Mouse (Mus musculus) stomach, embryonic 15.5 days (tissue): Measurements from ENCODE around the gene Gnas. TPM values are rescaled to one million over a fixed set of nuclear protein-coding genes. Genes with fewer than 3 reads are reported as not detected.
A peak's percentile ranks its signal among the peaks of the same experiment; 100 is the strongest.
"Not testable (repeated sequence)": the region's sequence is repeated elsewhere in the genome, so short reads cannot be mapped to it uniquely, and the experiment has no call there.

Experiments
- ATAC-seq: fragments of 200-750 bp; cut with Nextera tagmentation; 2 replicates; pipeline ENCODE4 v1.8.0; 2017; ENCODE audit warnings: low read depth, moderate number of reproducible peaks, moderate TSS enrichment; ENCODE audit not compliant: insufficient read depth, low FRiP score
- H3K27ac ChIP-seq: fragments of 300-500 bp; sonication (generic); 2 replicates; pipeline ENCODE4 v1.5.1; 2015; ENCODE audit warnings: mild to moderate bottlenecking, inconsistent platforms
- H3K27me3 ChIP-seq: fragments of 300-500 bp; sonication (generic); replicated peaks from 2 replicates; pipeline ENCODE4 v1.6.1; 2015; ENCODE audit warnings: inconsistent platforms
- H3K36me3 ChIP-seq: fragments of 300-500 bp; sonication (generic); 2 replicates; pipeline ENCODE4 v1.6.1; 2015; ENCODE audit warnings: inconsistent platforms
- H3K4me1 ChIP-seq: fragments of 300-500 bp; sonication (generic); 2 replicates; pipeline ENCODE4 v1.6.1; 2015; ENCODE audit warnings: inconsistent platforms
- H3K4me2 ChIP-seq: fragments of 300-500 bp; sonication (generic); 2 replicates; pipeline ENCODE4 v1.6.1; 2015; ENCODE audit warnings: mild to moderate bottlenecking, inconsistent platforms
- H3K4me3 ChIP-seq: fragments of 300-500 bp; sonication (generic); replicated peaks from 2 replicates; pipeline ENCODE4 v1.5.1; 2015; ENCODE audit warnings: inconsistent platforms
- H3K9ac ChIP-seq: fragments of 300-500 bp; sonication (generic); 2 replicates; pipeline ENCODE4 v1.6.1; 2015; ENCODE audit warnings: inconsistent platforms
- H3K9me3 ChIP-seq: fragments of 300-500 bp; sonication (generic); 2 replicates; pipeline ENCODE4 v1.6.1; 2016; ENCODE audit warnings: inconsistent platforms
- WGBS: fragments of 180-500 bp; shearing (Covaris S2); methylation state at CpG from one replicate; pipeline ENCODE4 v1.1.7; 2015; 5-methylcytosine and 5-hydroxymethylcytosine counted together
- polyA plus RNA-seq: library from polyadenylated mRNA; unstranded; fragments of >200 nt; fragmentation: Nextera tagmentation; extraction: Ambion mirVana; gene quantifications from 2 replicates; pipeline ENCODE4 v1.2.1, GENCODE M21; 2015

Gene Gnas
- polyA plus RNA-seq, 1 experiment from 2014 or later = 1,630 TPM

DNA sequence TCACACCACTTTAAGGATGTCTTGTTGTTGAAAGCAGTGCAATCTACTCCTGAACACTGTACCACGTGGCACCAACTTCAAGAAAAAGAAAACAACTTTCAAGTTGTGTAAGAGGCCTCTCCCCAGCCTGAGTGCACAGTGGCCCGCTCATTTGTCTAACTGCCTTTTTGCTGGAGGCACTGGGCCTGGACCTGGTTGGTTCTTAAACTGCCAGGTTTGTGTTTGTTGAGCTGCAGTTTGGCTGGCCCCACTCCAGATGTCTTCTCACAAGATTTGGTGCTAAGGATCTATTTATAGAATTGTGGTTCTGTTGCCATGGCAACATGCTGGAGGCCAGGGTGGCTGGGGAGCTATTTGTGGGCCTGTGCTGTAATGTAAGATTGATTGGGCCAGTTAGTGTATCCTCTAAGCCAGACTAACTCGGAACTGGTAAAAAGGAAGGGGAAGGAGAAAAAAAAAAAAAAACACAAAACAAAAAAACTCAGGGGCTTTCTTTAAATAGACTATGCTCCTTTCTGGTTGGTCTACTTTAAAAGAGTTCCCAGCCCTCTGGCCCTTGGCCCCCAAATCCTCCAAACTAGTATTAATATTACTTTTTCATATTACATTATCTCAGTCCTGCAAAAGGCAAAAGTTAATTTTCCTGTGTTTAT, 60.0 kb downstream of the Gnas start:
- peaks cover 42% of the 10 kb centered on the region for H3K4me1 ChIP-seq

DNA sequence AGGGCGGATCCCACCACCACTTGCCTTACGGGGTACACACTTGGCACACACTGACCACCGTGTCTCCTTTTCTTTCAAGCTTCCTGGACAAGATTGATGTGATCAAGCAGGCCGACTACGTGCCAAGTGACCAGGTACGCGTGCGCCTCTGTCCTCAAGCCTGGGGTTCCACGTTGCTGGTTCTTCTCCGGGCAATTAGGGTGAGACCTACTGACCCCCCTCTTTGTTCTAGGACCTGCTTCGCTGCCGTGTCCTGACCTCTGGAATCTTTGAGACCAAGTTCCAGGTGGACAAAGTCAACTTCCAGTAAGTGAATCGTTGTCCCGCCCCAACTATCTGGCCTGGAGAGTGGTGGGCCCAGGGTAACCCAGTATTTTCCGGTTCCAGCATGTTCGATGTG, 60.9 kb downstream of the Gnas start:
- H3K9ac ChIP-seq = no peak overlapping the region
- WGBS = 89% methylated on average over 16 of the region's 16 CpGs
- no peak overlapping the region for H3K27ac ChIP-seq
- no peak overlapping the region for H3K4me2 ChIP-seq
- no peak for ATAC-seq
- no peak overlapping the region for H3K4me3 ChIP-seq
- H3K36me3 ChIP-seq = peaks cover 35% of the 10 kb centered on the region
- H3K27me3 ChIP-seq = no peaks in the 10 kb centered on the region
- H3K9me3 ChIP-seq = no peaks in the 10 kb centered on the region
- H3K4me1 ChIP-seq = peaks cover 38% of the 10 kb centered on the region

More for the DNA sequence above, 60.0 kb downstream of the Gnas start:
- peak; percentile 51; the same call in 1 of the 2 replicates for ATAC-seq
- no peaks in the 10 kb centered on the region for H3K9me3 ChIP-seq
- H3K9ac ChIP-seq = no peak overlapping the region
- H3K36me3 ChIP-seq = peaks cover 35% of the 10 kb centered on the region
- H3K4me2 ChIP-seq = peak overlapping the region; percentile 9; the same call in 1 of the 2 replicates
- 3% methylated on average over 3 of the region's 3 CpGs for WGBS
- H3K27ac ChIP-seq = peak overlapping the region; percentile 49
- H3K4me3 ChIP-seq = no peak overlapping the region
- H3K27me3 ChIP-seq = no peaks in the 10 kb centered on the region

DNA sequence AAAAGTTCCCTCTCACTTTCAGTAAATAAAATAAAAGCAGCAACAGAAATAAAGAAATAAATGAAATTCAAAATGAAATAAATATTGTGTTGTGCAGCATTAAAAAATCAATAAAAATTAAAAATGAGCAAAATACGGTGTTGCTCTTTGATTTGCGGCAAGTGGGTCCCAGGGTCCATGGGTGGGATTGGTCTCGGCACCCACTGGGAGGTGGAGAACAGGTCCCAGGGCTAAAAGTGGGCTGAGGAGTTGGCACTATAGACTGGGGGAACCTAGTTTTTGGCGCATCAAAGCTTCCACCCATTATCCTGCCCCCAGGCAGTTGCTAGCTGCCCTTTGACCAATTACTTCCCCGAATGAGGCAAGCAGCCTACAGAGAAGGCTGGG, 62.5 kb downstream of the Gnas start, which contains the start of gene Gm20721:
Gene Gm20721 (minus strand): TSS at position 101 of the 387 bp plus-strand sequence.
- no peak for ATAC-seq
- WGBS = 93% methylated on average over 5 of the region's 5 CpGs
- no peak within 1 kb of the TSS for H3K9ac ChIP-seq
- H3K27me3 ChIP-seq = no peaks in the 10 kb centered on the region
- H3K9me3 ChIP-seq = no peaks in the 10 kb centered on the region
- H3K4me3 ChIP-seq = no peak within 1 kb of the TSS
- H3K4me2 ChIP-seq = no peak within 1 kb of the TSS
- H3K4me1 ChIP-seq = peaks cover 23% of the 10 kb centered on the region
- no peak within 1 kb of the TSS for H3K27ac ChIP-seq
- H3K36me3 ChIP-seq = peaks cover 35% of the 10 kb centered on the region

DNA sequence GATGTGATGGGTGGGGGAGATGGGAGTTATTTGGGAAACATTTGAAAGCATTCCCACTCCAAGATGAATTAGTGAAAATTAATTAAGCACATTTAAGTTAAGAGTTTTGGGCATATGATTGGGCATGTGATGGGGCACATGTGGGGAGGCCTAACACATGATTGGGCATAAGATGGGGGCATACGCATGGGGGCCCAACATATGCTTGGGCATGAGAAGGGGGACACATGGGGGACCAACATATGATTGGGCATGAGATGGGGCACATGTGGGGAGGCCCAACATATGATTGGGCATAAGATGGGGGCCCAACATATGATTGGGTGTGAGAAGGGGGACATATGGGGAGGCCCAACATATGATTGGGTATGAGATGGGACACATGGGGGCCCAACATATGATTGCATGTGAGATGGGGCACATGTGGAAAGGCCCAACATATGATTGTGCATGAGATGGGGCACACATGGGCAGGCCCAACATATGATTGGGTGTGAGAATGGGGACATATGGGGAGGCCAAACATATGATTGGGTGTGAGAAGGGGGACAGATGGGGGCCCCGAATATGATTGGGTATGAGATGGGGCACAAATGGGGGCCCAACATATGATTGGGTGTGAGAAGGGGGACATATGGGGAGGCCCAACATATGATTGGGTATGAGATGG, 63.0 kb downstream of the Gnas start:
- not testable (repeated sequence) for H3K27me3 ChIP-seq, ATAC-seq, H3K4me3 ChIP-seq, H3K4me2 ChIP-seq, H3K27ac ChIP-seq, H3K9me3 ChIP-seq, H3K9ac ChIP-seq
- H3K4me1 ChIP-seq = peaks cover 18% of the 10 kb centered on the region
- WGBS = 96% methylated on average over 2 of the region's 2 CpGs
- peaks cover 35% of the 10 kb centered on the region for H3K36me3 ChIP-seq

DNA sequence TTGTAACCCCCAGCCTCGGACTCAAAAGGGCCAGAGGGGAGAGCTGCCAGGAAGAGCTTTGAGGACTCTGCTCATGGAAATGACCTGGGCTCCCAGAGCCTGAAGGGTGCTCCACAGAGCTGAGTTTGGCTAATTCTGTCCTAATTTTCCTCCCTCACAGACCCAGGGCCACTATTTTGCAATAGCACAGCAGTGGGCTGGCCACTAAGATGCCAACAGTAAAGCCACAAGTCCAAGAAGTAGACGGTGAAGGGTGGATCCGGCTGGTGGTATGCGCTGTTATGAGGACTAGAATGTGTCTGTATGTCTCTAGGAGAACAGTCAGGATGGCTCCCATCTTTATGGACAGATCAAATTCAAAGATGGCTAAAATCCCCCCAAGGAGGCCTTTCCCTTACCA, 74.4 kb downstream of the Gnas start:
- Histone ChIP-seq H3K27me3 (no peaks in the 10 kb centered on the region), H3K4me2 (no peak overlapping the region), H3K27ac (no peak overlapping the region), H3K36me3 (no peaks in the 10 kb centered on the region), H3K9ac (no peak overlapping the region), H3K4me3 (no peak overlapping the region), H3K4me1 (no peaks in the 10 kb centered on the region), H3K9me3 (no peaks in the 10 kb centered on the region)
- ATAC-seq = no peak
- WGBS = 86% methylated on average over 4 of the region's 4 CpGs

DNA sequence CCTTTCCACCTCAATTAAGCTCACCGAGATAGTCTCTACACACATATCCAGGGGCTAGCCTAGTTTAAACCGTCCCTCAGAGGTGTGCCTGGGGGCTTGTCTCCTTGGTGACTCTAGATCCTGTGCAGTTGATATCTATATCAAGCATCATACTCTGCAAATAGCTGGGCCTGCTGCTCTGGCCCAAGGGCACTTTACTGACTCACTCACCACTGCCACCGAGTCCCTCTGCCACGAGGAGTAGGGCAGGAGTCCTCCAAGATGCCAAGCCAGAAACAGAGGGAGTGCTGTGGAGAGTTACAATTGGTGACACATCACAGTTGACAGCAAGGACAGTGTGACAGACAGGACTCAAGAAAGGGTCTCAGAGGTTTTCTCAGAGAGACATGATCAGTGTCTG, 75.5 kb downstream of the Gnas start:
- H3K9ac ChIP-seq = no peak overlapping the region
- no peaks in the 10 kb centered on the region for H3K27me3 ChIP-seq
- no peaks in the 10 kb centered on the region for H3K9me3 ChIP-seq
- ATAC-seq = no peak
- H3K27ac ChIP-seq = no peak overlapping the region
- no peaks in the 10 kb centered on the region for H3K4me1 ChIP-seq
- H3K4me2 ChIP-seq = no peak overlapping the region
- H3K4me3 ChIP-seq = no peak overlapping the region
- WGBS = 86% methylated on average over 4 of the region's 4 CpGs
- H3K36me3 ChIP-seq = no peaks in the 10 kb centered on the region

DNA sequence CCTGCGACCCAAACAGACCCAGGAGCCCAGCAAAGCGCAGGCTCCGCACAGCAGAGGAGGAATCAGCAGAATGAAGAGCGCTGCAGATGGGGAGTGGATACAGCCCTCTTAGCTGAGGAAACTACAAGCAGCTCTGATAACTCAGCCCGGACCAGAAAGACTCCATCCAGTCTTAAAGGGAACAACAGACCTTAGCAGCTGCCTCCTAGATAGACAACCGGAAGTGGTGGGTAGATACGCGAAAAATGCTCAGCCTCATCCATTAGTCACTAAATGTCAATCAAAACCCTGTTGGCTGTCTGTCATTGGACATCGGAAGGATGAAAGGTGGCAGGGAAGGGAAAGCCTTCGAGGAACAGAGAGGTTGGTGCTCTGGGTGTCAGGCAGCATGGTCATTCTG, 82.5 kb downstream of the Gnas start:
- no peak for ATAC-seq
- 83% methylated on average over 10 of the region's 10 CpGs for WGBS

DNA sequence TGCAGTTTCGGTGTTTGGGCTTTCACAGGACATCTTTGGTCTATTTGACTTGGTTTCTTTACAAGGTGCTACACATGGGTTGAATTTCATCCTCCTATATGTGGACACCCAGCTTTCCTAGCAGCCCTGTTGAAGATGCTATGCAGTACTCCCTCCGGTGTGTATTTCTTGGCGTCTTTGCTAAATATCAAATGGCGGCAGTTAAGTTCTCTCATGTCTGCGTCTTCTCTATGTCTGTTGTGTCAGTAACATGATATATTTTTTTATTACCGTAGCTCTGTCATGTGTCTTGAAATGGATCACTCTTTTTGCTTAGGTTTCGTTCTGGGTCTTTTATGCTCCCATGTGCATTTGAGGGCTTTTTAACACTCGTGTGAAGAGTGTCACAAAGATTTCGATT, 96.9 kb downstream of the Gnas start:
- Histone ChIP-seq H3K4me1 (no peaks in the 10 kb centered on the region), H3K36me3 (no peaks in the 10 kb centered on the region), H3K4me3 (no peak overlapping the region), H3K9me3 (no peaks in the 10 kb centered on the region), H3K4me2 (no peak overlapping the region), H3K9ac (no peak overlapping the region), H3K27ac (no peak overlapping the region), H3K27me3 (no peaks in the 10 kb centered on the region)
- WGBS = 86% methylated on average over 9 of the region's 9 CpGs
- ATAC-seq = no peak

More for the DNA sequence above, 82.5 kb downstream of the Gnas start:
- Histone ChIP-seq H3K9me3 (no peaks in the 10 kb centered on the region), H3K4me2 (no peak overlapping the region), H3K36me3 (no peaks in the 10 kb centered on the region), H3K9ac (no peak overlapping the region), H3K4me1 (no peaks in the 10 kb centered on the region), H3K4me3 (no peak overlapping the region), H3K27ac (no peak overlapping the region), H3K27me3 (no peaks in the 10 kb centered on the region)

DNA sequence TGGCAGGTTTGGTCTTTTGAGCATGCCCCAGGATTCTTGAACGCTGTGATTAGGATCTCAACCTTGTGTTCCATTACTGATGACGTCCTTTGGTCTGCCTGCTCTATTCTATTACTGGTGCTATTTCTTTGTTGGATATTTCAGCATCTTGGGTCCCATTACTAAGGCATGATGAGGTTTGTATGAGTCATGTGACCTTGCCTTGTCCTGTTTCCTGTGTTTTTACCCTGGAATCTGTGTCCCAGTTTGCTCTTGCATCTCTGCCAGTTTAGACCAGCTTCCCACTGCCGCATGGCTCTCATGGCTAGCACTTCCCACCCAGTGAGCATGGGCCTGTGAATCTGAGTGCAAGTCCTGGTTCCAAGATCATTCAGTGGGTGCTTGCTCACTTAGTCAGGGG, 107.8 kb downstream of the Gnas start:
- Histone ChIP-seq H3K27ac (no peak overlapping the region), H3K9me3 (no peaks in the 10 kb centered on the region), H3K4me2 (no peak overlapping the region), H3K36me3 (no peaks in the 10 kb centered on the region), H3K4me3 (no peak overlapping the region), H3K27me3 (no peaks in the 10 kb centered on the region), H3K4me1 (no peaks in the 10 kb centered on the region), H3K9ac (no peak overlapping the region)
- WGBS = 88% methylated on average over 3 of the region's 3 CpGs
- ATAC-seq = no peak

DNA sequence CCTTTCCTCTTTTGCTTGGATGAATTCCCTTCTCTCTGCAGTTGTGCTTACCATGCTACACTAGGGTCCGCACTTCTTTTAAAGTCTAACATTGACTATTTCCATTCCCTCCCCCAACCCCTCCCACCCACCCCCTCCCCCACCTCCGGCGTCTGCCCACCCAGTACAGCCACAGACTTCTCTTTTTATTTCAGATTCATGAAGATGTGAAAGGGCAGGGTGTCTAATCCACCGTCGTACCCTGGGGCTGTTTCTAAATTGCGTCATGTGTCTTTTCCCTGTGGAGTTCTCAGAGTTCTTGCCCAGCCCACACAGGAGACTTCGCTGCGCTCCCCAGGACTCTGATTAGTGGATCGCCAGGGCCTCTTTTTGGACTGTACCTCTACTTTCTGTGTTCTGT, 108.4 kb downstream of the Gnas start:
- Histone ChIP-seq H3K27me3 (no peaks in the 10 kb centered on the region), H3K9ac (no peak overlapping the region), H3K9me3 (no peaks in the 10 kb centered on the region), H3K36me3 (no peaks in the 10 kb centered on the region), H3K27ac (no peak overlapping the region), H3K4me2 (no peak overlapping the region), H3K4me3 (no peak overlapping the region), H3K4me1 (no peaks in the 10 kb centered on the region)
- WGBS = 75% methylated on average over 9 of the region's 9 CpGs
- no peak for ATAC-seq

DNA sequence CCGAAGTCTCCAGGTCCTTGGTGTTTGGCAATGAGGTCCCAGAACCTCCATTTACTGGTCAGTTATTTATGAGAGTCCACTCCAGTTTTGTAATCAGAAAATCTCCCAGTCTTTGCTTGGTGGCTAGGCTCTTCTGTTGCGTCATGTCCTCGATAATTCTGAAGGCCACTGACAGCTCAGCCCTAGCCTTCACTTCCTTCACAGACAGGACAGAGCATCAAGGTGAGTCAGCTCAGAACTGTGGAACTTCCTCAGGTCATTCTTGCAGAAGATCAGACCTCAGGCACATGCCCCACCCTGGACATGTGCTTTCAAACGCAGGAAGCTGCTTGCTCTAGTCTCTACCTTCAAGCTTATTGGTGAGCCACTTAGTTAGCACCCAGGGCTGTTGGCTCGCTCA, 109.3 kb downstream of the Gnas start:
- no peaks in the 10 kb centered on the region for H3K36me3 ChIP-seq
- no peaks in the 10 kb centered on the region for H3K4me1 ChIP-seq
- no peak overlapping the region for H3K9ac ChIP-seq
- no peak for ATAC-seq
- no peaks in the 10 kb centered on the region for H3K27me3 ChIP-seq
- H3K4me3 ChIP-seq = no peak overlapping the region
- H3K9me3 ChIP-seq = no peaks in the 10 kb centered on the region
- no peak overlapping the region for H3K27ac ChIP-seq
- no peak overlapping the region for H3K4me2 ChIP-seq
- WGBS = 64% methylated on average over 5 of the region's 5 CpGs
